Mouse (Mus musculus): ENCODE results near the gene Nfam1. TPM values are rescaled to one million over a fixed set of nuclear protein-coding genes. Genes with fewer than 3 reads are reported as not detected.

Gene Nfam1
- polyA plus RNA-seq, 1 experiment = not detected

DNA sequence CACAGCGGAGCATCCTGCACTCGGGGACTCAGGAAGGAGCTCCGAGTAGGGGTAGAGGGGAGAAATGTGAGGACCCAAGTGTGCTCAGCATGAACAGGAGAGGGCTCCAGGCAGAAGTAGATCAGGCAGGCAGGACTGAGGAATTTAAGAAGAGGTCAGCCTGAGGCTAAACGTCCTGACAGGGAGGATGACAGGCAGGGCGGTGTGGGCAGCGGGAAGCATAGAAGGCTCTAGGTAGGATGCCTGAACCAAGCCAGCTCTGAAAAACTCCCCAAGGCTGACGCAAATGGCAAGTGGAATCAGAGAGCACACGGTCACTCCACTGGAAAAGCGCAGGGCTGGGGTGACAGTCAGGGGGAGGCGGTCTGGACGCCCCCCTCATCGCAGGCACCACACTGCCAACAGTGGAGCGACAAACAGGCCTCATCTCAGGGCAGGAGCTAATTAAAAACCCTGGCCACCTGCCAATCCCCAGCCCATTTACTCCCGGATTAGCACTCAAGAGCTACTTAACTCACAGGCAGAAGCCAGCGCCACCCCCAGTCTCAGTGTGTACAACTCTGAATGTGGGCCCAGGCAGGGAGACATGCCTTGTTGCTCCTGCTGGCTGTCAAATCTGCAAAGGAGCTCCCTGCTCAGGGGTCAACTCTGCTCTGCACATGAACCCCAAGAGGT is 22.0 kb downstream of the Nfam1 start:
- no peak for TF ChIP-seq GATA1 (IDR thresholded peaks at IDR 0.05; ENCODE audit: low read length)

DNA sequence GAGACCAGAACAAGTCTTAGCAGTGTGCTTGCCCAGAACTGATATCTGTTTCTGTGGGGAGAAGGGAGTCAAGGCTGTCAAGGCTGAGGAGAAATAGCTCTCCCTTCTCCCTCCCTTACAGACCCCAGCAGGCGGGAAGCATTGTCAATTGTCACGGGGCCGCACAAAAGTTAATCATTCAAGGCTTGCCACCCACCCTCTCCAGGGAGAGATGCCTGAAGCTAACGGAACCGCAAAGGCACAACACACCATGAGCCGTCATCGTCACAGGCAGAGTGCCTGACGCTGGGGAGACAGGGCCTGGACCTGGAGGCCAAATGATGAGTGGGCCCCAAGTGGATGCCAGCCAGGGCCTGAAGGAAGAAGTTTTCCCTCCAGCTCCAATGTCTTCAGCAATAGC is 22.7 kb downstream of the Nfam1 start:
- no peak for TF ChIP-seq GATA1 (IDR thresholded peaks at IDR 0.05; ENCODE audit: low read length)

GRCm38 (mm10) chr15:83009532-83009931 is 23.6 kb downstream of the Nfam1 start:
- no peak for TF ChIP-seq GATA1 (IDR thresholded peaks at IDR 0.05; ENCODE audit: low read length)

DNA sequence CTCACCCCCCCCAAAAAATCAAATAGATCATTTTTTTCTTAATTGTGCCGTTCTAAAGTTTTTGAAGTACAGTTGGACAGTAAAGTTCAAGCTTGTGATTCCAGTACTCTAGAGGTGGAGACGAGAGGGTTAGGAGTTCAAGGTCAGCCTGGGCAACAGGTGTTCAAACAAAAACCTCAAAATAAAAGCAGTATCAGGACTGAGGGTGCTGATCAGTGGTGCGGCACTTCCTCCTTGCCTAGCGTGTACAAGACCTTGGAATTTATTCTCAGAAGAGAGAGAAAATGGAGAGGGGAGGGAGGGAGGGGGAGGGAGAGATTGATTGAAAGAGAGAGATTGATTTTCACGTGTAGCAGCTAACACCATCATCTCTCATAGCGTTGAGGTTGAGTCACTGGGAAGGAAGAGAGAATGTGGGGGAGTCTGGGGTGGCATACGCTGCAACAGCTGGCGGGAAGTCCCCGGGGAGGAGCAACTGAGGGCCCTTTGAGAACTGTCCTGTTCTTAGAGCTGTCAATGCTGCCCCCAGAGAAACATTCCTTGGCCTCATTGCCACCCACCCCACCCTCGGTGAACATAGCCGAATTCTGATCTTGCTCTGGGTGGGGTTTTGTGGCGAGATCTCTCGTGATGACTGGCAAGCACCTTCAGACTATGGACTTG is 24.2 kb downstream of the Nfam1 start:
- TF ChIP-seq GATA1 (IDR thresholded peaks at IDR 0.05; ENCODE audit: low read length) = no peak

- TF ChIP-seq GATA1 (IDR thresholded peaks at IDR 0.05; ENCODE audit: low read length) = no peak
These were observed 25.7 kb downstream of the Nfam1 start for GRCm38 (mm10) chr15:83007346-83007920.

DNA sequence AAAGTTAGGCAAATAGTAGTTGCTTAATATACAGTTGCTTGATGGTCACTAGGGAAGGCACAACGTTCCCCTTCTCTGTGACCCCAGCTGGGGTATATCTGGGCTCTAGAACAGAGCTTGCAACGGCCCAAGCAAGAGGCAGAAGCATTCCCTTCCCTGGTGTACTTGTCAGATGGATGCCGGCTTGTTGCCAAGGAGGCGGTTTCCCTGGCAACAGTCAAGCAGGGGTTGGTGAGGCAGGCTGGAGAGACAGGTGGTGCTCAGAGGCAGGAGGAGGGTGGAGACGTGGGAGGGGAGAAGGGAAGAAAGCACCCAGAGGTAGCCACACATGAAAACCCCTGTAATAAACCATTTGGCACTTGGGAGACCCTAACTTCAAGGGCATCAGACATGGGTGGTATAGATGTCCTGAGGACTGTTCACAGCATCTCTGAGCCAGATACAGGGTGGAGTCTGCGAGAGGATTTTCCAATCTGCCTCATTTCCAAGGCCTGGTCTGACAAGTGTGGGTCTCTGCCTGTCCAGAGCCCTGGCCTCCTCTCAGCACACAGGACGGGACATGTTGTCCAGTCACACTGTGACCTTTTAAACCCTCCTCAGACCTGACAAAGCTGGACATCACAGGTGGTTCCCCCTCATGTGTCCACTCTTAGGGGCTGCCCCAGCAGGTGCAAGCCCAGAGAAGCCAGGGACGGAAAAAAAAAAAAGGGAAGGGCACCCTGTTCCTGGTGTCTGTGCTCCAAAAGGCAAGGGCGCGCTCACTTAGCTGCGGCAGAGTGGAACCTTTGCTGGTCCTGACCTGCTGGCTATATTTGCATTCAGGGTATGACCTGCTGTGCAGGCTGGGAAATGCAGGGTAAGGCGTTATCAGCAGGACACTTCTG is 30.2 kb downstream of the Nfam1 start:
- no peak for TF ChIP-seq GATA1 (IDR thresholded peaks at IDR 0.05; ENCODE audit: low read length)

- no peak for TF ChIP-seq GATA1 (IDR thresholded peaks at IDR 0.05; ENCODE audit: low read length)
These were observed 34.3 kb downstream of the Nfam1 start for GRCm38 (mm10) chr15:82998811-82999221.

DNA sequence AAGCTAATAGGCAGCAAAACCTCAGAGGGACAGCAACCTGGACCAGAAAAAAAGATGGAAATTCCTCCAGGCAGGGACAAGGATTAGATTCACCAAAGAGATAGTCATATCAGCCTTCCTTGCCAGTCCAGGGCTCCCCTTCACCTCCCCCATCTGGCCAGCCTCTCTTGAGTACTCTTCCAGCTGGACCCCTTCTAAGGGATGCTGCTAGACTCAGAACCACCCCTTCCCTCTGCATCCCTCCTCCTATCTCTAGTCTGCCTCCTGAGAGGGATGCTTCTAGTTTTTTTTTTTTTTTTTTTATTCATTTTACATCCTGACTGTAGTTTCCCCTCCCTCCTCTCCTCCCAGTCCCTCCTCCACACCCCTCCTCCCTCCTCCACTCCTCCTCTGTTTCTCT is 36.7 kb downstream of the Nfam1 start:
- no peak for TF ChIP-seq GATA1 (IDR thresholded peaks at IDR 0.05; ENCODE audit: low read length)

DNA sequence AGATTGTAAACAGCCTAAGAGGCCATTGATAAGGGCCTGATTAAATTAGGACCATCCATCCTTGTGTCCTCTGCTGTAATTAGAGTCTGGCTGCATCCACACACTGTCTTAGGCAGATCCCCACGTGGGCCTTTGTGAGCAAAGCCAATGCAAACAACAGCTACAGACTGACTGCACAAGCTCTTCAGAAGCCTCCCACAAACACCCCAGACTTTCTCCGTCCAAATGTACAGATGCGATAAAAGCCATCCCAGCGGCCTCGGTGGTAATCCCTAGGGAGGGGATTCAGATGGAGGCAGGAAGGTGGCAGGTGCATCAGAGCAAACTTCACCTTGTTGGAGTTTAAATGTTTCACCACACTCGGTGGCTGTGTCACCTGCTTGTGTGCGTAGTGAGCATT is 37.9 kb downstream of the Nfam1 start:
- no peak for TF ChIP-seq GATA1 (IDR thresholded peaks at IDR 0.05; ENCODE audit: low read length)

GRCm38 (mm10) chr15:82992911-82993310 is 40.2 kb downstream of the Nfam1 start:
- TF ChIP-seq GATA1 (IDR thresholded peaks at IDR 0.05; ENCODE audit: low read length) = no peak

DNA sequence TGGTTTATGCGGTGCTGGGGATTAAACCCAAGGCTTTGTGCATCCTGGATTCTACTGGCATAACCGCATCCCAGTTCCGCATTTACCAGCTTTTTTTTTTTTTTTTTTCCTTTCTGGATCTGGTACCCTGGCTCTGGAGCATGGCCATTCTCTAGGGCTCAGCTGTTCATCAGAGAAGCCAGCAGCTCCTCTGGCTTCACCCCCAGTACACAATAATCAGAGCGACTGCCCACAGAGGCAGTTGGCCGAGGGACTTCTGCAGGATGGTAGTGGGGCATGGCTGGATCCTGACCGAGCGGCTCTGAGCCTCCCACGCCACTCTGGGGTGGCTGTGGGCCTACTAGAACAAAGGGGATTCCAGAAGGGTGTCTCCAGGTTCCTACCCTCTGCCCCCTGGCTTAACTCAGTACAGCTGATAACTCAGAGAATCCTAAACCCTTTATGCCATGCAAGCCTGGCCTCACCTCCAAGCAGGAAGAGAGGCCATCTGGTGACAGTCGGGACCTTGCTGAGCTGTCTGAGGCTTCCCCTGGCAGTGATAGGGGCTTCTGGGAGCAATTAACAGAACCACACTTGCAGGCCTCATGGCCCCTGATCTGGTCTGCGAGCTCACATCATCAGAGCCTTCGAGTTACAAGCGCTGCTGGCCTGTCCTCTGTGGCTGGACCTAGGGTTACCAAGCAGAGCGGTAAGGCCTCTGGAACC is 40.9 kb downstream of the Nfam1 start:
- no peak for TF ChIP-seq GATA1 (IDR thresholded peaks at IDR 0.05; ENCODE audit: low read length)

DNA sequence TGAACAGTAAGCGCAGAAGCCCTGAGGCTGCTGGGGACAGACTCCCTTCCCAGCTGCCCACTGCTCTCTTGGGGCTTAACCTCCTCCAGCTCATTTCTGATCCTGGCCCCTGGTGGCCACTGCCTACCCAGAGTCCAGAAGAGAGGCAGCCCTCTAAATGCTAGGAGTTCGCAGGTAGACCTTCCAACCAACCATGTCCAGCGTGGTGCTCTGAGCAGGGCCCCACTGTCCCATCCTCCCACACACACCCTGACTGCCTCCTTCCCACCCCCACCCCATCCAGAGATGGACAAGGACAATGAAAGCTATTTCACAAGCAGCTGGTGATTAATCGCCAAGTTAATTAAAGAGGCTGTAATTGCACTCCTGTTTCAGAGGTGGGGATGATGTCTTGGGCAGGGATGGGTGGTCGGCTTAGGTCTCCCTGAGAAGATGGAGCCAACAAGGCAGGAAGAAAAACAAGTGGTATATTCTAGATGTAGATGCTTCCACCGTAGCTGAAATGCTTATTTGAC is 43.9 kb downstream of the Nfam1 start:
- TF ChIP-seq GATA1 (IDR thresholded peaks at IDR 0.05; ENCODE audit: low read length) = no peak

- no peak for TF ChIP-seq GATA1 (IDR thresholded peaks at IDR 0.05; ENCODE audit: low read length)
These were observed 45.4 kb downstream of the Nfam1 start, which contains the start of gene Tcf20 for GRCm38 (mm10) chr15:82987732-82988112. Gene Tcf20 (minus strand): TSS chr15:82987872.

- TF ChIP-seq GATA1 (IDR thresholded peaks at IDR 0.05; ENCODE audit: low read length) = no peak
These were observed 45.9 kb downstream of the Nfam1 start for GRCm38 (mm10) chr15:82987014-82987731.

All from G1E-ER4 (cell line).